Mouse (Mus musculus): ENCODE measurements around the gene Trak1. TPM values are rescaled to one million over a fixed set of nuclear protein-coding genes. Genes with fewer than 3 reads are reported as not detected.

Trak1 gene
- polyA plus RNA-seq, 1 experiment from 2014 or later, result 60.0 TPM

DNA sequence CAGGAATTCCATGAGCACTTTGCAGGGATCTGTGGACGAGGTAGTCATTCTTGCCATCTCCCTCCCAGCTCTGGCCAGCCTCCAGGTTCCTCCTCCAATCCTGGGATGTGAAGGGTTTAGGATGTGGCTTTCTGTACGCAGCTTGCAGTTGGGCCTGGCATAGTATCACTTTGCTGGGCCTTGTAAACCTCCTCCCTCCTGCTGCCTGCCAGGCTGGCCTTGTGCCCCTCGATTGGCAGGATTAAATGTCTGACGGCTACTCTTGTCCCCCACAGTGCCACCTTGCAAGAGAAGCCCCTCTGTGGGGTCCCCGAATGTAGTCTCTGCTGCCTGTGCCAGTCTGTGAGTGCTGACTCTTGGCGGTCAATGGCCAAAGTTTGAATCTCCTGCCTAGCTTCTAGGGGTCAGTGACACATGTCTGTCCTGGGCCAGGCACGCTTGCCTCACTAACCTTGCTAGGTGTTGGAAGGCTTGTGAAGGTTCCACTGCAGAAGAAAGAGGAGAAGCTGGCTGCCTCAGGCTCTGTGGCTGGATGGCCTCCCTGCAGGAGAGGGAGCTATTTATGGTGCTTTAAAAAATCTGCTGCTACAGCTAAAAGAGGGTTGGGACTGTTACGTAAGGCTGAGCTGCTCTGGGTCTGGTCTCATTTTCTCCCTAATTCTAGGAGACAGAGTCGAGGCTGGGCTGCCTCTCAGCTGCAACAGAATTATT, 58.3 kb downstream of the Trak1 start:
- Histone ChIP-seq H3K4me2 (ENCODE audit: low read depth, low read length) (no peak overlapping the region), H3K9ac (replicated peaks; ENCODE audit: low read depth, low read length) (no peak overlapping the region), H3K36me3 (ENCODE audit: control insufficient read depth, insufficient read depth, low read length) (no peaks in the 10 kb centered on the region), H3K27ac (ENCODE audit: low read depth, low read length) (peak overlapping the region; percentile 62), H3K4me3 (ENCODE audit: low read depth, low read length) (no peak overlapping the region), H3K4me1 (ENCODE audit: control insufficient read depth, insufficient read depth, low read length) (peaks cover 36% of the 10 kb centered on the region), H3K27me3 (ENCODE audit: control insufficient read depth, insufficient read depth, low read length) (no peaks in the 10 kb centered on the region), H3K9me3 (ENCODE audit: control insufficient read depth, low read length) (no peaks in the 10 kb centered on the region)
- 51% methylated on average over 9 of the region's 9 CpGs for WGBS
- ATAC-seq (ENCODE audit: low read depth), result no peak

DNA sequence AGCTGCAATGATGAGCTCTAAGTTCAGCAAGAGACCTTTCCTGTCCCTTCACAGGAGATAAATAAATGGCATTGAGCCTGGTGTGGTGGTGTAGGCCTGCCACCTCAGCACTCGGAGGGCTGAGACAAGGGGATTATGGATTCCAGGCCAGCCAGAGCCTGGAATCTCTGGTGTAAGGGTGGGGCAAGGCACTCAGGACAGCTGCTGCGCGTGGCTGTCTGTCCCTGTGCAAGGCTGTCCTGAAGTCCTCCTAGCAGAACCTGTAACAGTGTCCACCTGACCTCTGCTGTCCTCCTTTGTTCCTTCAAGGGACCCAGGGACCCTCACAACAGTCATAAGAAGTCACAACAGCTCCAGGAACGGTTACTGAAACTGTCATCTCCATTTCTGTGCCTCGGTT, 59.8 kb downstream of the Trak1 start:
- Histone ChIP-seq H3K4me2 (ENCODE audit: low read depth, low read length) (no peak overlapping the region), H3K4me3 (ENCODE audit: low read depth, low read length) (no peak overlapping the region), H3K9me3 (ENCODE audit: control insufficient read depth, low read length) (no peaks in the 10 kb centered on the region), H3K4me1 (ENCODE audit: control insufficient read depth, insufficient read depth, low read length) (peaks cover 34% of the 10 kb centered on the region), H3K36me3 (ENCODE audit: control insufficient read depth, insufficient read depth, low read length) (no peaks in the 10 kb centered on the region), H3K9ac (replicated peaks; ENCODE audit: low read depth, low read length) (no peak overlapping the region), H3K27ac (ENCODE audit: low read depth, low read length) (no peak overlapping the region), H3K27me3 (ENCODE audit: control insufficient read depth, insufficient read depth, low read length) (no peaks in the 10 kb centered on the region)
- ATAC-seq (ENCODE audit: low read depth), result no peak
- 94% methylated on average over 5 of the region's 5 CpGs for WGBS

DNA sequence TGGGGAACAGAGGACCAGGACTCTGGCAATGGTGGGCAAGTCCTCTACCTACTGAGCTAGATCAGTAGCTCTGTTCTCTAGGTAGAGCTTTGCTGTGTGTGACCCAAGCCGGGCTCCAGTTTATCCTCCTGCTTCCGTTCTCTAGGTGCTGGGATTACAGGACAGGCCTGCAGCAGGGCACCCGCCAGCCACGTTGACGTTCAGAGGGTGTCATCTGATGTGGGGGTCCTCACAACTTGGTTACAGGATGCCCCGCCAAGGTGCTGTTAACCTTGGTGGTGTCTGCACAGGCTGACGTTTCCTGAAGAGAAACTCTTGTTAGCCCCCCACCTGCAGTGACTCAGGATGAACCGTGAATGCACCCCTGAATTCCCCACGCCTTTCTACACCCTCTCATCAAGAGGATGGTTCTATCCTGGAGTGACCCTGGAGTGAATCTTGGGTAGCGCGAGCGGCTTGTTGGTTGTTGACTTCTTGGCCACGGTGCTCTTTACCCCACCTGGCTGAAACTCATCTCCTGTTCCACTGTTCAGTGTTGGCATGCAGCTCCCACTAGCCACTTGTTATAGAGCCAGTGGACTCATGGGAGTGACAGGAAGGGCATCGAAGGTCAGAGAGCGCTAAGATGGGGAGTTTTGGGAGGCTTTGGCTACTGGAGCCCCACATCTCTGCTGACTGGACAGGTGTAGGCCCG, 60.4 kb downstream of the Trak1 start:
- peaks cover 32% of the 10 kb centered on the region for H3K4me1 ChIP-seq (ENCODE audit: control insufficient read depth, insufficient read depth, low read length)
- no peaks in the 10 kb centered on the region for H3K9me3 ChIP-seq (ENCODE audit: control insufficient read depth, low read length)
- 92% methylated on average over 16 of the region's 16 CpGs for WGBS
- H3K27me3 ChIP-seq (ENCODE audit: control insufficient read depth, insufficient read depth, low read length), result no peaks in the 10 kb centered on the region
- H3K36me3 ChIP-seq (ENCODE audit: control insufficient read depth, insufficient read depth, low read length), result no peaks in the 10 kb centered on the region
- no peak overlapping the region for H3K4me2 ChIP-seq (ENCODE audit: low read depth, low read length)
- H3K4me3 ChIP-seq (ENCODE audit: low read depth, low read length), result no peak overlapping the region
- no peak overlapping the region for H3K9ac ChIP-seq (replicated peaks; ENCODE audit: low read depth, low read length)
- no peak overlapping the region for H3K27ac ChIP-seq (ENCODE audit: low read depth, low read length)
- ATAC-seq (ENCODE audit: low read depth), result no peak

DNA sequence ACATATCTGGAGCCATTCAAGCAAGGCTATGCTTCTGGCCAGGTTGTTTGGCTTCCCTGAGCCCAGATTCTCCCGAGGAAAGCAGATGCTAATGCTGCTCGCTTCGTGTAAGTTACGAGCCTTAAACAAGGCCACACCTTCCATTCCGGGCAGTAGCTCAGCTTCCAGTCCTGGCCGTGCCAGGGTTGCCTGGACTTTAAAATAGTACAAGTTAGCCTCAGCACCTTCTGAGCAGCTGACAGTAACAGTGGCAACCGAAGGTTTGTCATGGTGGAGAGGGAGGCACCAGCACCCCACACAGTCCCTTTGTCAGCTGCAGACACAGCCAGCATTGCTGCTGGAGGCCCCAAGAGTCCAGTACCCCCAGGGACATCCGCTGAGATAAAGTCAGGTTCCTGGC, 61.1 kb downstream of the Trak1 start:
- WGBS, result 43% methylated on average over 8 of the region's 8 CpGs
- Histone ChIP-seq H3K27me3 (ENCODE audit: control insufficient read depth, insufficient read depth, low read length) (no peaks in the 10 kb centered on the region), H3K9ac (replicated peaks; ENCODE audit: low read depth, low read length) (no peak overlapping the region), H3K27ac (ENCODE audit: low read depth, low read length) (no peak overlapping the region), H3K9me3 (ENCODE audit: control insufficient read depth, low read length) (no peaks in the 10 kb centered on the region), H3K36me3 (ENCODE audit: control insufficient read depth, insufficient read depth, low read length) (no peaks in the 10 kb centered on the region), H3K4me1 (ENCODE audit: control insufficient read depth, insufficient read depth, low read length) (peaks cover 28% of the 10 kb centered on the region), H3K4me2 (ENCODE audit: low read depth, low read length) (no peak overlapping the region), H3K4me3 (ENCODE audit: low read depth, low read length) (no peak overlapping the region)
- no peak for ATAC-seq (ENCODE audit: low read depth)

DNA sequence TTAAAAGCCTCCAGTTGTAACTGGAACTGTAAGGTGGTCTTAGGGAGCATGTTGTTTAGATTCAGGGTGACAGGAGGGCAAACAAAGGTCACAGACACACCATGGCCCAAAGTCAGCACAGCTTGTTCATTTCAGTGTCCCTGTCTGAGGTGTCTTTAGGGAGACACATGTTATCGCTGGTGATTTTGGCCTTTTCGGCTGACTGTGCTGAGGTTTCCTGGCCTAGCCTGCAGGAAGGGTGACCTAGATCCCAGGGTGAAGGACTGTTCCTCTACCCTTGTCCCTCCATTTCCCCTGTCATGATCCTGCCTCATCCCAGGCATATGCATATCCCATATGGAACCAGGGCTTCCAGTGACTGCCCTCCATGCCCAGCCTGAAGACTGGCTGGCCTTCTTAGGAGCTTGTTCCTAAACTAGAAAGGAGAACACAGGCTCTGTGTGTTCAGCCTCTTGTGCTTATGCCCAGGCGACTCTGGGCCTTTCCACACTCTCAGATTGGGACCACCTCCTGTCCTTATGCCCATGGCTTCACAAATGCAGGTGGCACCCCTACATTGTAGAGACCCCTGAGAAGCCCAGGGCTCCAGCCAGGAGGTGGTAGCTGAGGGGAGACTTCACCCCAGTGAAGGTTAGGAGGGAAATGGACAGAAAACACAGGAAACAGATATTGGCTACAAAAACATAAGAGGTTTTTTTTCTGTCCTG, 62.1 kb downstream of the Trak1 start:
- ATAC-seq (ENCODE audit: low read depth), result no peak
- Histone ChIP-seq H3K9ac (replicated peaks; ENCODE audit: low read depth, low read length) (no peak overlapping the region), H3K27ac (ENCODE audit: low read depth, low read length) (peak overlapping the region; percentile 90), H3K4me3 (ENCODE audit: low read depth, low read length) (no peak overlapping the region), H3K27me3 (ENCODE audit: control insufficient read depth, insufficient read depth, low read length) (no peaks in the 10 kb centered on the region), H3K4me2 (ENCODE audit: low read depth, low read length) (no peak overlapping the region), H3K4me1 (ENCODE audit: control insufficient read depth, insufficient read depth, low read length) (peaks cover 28% of the 10 kb centered on the region), H3K9me3 (ENCODE audit: control insufficient read depth, low read length) (no peaks in the 10 kb centered on the region), H3K36me3 (ENCODE audit: control insufficient read depth, insufficient read depth, low read length) (no peaks in the 10 kb centered on the region)
- WGBS, result 77% methylated on average over 3 of the region's 3 CpGs

DNA sequence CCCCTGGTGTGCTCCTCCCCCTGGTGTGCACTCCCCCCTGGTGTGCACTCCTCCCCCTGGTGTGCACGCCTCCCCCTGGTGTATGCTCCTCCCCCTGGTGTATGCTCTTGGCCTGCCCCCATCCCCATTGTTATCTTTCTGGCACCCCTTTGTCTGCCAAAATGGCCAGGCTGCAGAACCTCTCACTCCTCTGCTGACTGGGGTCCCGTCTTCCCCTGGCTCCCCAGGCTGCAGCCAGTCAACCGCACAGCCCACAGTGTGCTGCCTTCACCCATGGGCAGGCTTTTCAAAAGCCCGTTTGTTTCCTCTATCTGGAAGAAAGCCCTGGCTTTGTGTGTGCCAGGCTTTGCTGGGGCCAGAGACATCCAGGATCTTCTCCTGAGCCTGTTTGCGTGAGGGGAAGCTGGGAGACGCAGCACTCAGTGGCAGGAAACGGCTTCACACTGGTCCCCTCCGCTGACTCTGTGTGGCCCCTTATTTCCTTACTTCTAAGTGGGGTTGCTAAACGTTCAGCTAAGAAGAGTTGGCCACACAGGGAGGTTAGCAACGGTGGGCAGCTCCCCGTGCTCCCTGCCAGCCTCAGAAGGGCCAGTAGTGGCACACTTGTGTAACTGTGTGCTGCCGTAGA, 63.1 kb downstream of the Trak1 start:
- Histone ChIP-seq H3K4me1 (ENCODE audit: control insufficient read depth, insufficient read depth, low read length) (peaks cover 27% of the 10 kb centered on the region), H3K9me3 (ENCODE audit: control insufficient read depth, low read length) (no peaks in the 10 kb centered on the region), H3K36me3 (ENCODE audit: control insufficient read depth, insufficient read depth, low read length) (no peaks in the 10 kb centered on the region), H3K4me3 (ENCODE audit: low read depth, low read length) (no peak overlapping the region), H3K4me2 (ENCODE audit: low read depth, low read length) (peak overlapping the region; percentile 26; the same call in 1 of the 2 replicates), H3K27ac (ENCODE audit: low read depth, low read length) (peak overlapping the region; percentile 90), H3K27me3 (ENCODE audit: control insufficient read depth, insufficient read depth, low read length) (no peaks in the 10 kb centered on the region), H3K9ac (replicated peaks; ENCODE audit: low read depth, low read length) (peak overlapping the region; percentile 18; the same call in 1 of the 2 replicates)
- ATAC-seq (ENCODE audit: low read depth), result peak; percentile 79
- 7% methylated on average over 11 of the region's 12 CpGs for WGBS

DNA sequence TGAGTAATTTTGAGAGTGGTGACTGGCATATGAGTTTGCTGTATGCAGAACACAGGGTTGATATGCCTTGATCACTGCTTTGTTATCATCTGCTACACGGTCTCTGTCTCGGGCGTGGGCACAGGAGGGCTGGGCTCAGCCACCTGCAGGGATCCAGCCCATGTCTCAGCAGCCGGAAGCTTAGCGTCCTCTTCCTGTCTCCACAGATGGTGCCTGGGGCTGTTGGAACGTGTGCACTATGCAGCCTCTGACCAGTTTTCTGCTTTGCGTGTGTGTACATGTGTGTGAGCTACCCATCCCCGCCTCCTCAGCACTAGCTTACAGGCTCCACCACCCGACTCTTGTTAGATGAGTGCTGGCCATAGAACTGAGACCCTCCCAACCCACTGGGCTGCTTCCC, 63.7 kb downstream of the Trak1 start:
- ATAC-seq (ENCODE audit: low read depth), result peak; percentile 36; the same call in 1 of the 2 replicates
- WGBS, result 29% methylated on average over 9 of the region's 9 CpGs
- H3K27ac ChIP-seq (ENCODE audit: low read depth, low read length), result peak overlapping the region; percentile 90
- no peaks in the 10 kb centered on the region for H3K27me3 ChIP-seq (ENCODE audit: control insufficient read depth, insufficient read depth, low read length)
- peak overlapping the region; percentile 18 for H3K9ac ChIP-seq (replicated peaks; ENCODE audit: low read depth, low read length)
- peaks cover 28% of the 10 kb centered on the region for H3K4me1 ChIP-seq (ENCODE audit: control insufficient read depth, insufficient read depth, low read length)
- no peaks in the 10 kb centered on the region for H3K9me3 ChIP-seq (ENCODE audit: control insufficient read depth, low read length)
- no peaks in the 10 kb centered on the region for H3K36me3 ChIP-seq (ENCODE audit: control insufficient read depth, insufficient read depth, low read length)
- peak overlapping the region; percentile 26; the same call in 1 of the 2 replicates for H3K4me2 ChIP-seq (ENCODE audit: low read depth, low read length)
- H3K4me3 ChIP-seq (ENCODE audit: low read depth, low read length), result no peak overlapping the region

DNA sequence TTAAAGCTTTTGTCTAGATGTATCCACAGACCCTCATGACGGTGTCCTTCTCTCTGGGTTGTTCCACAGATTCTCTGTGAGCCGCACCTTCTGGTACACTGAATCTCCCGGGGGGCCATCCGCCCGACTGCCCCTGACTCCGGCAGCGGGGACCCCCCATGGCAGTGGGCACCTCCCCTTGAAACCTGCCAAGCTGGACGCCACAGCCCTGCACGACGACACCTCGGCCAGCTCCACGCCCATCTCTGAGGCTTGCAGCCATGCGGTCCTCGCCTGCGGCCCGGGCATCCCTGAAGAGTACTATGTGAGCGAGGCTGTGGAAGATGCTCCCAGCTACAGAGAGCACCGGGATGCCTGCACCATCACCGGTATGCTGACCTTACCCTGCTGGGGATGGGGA, 66.6 kb downstream of the Trak1 start:
- H3K36me3 ChIP-seq (ENCODE audit: control insufficient read depth, insufficient read depth, low read length), result no peaks in the 10 kb centered on the region
- no peak overlapping the region for H3K4me3 ChIP-seq (ENCODE audit: low read depth, low read length)
- no peak overlapping the region for H3K9ac ChIP-seq (replicated peaks; ENCODE audit: low read depth, low read length)
- H3K27ac ChIP-seq (ENCODE audit: low read depth, low read length), result no peak overlapping the region
- H3K4me2 ChIP-seq (ENCODE audit: low read depth, low read length), result no peak overlapping the region
- 79% methylated on average over 19 of the region's 19 CpGs for WGBS
- ATAC-seq (ENCODE audit: low read depth), result no peak
- H3K4me1 ChIP-seq (ENCODE audit: control insufficient read depth, insufficient read depth, low read length), result peaks cover 32% of the 10 kb centered on the region
- H3K9me3 ChIP-seq (ENCODE audit: control insufficient read depth, low read length), result no peaks in the 10 kb centered on the region
- H3K27me3 ChIP-seq (ENCODE audit: control insufficient read depth, insufficient read depth, low read length), result no peaks in the 10 kb centered on the region
